Mouse (Mus musculus) layer of hippocampus, adult 11-12 months (tissue): ENCODE results near the gene St3gal4.
"Not testable (repeated sequence)": the region's sequence is repeated elsewhere in the genome, so short reads cannot be mapped to it uniquely, and the experiment has no call there.

Source experiments
- DNase-seq: peaks from one replicate; pipeline ENCODE4 v3.0.0; 2022; ENCODE audit warnings: low spot score

St3gal4 gene

DNA sequence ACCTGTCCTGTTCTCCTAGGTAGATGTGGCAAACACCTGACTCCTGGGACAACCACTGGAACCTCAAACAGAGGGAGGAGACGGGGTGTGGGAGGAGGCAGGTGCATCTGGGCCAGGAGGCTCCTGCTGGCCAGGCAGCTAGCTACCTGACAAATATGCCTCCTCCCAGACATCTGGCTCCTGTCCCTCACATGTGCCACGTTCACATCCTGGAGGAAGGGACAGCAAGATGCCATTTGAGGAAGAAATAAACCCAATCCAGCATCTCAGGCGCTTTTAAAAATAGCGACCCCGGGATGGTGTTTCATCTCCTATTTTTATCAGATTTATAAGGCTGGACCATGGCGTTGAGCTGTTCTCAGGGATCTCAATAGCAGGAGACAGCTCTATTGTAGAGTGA is at the start of gene St3gal4:
St3gal4 (minus strand) TSS at position 101 of the 400 bp plus-strand sequence.
- DNase-seq = no peak

DNA sequence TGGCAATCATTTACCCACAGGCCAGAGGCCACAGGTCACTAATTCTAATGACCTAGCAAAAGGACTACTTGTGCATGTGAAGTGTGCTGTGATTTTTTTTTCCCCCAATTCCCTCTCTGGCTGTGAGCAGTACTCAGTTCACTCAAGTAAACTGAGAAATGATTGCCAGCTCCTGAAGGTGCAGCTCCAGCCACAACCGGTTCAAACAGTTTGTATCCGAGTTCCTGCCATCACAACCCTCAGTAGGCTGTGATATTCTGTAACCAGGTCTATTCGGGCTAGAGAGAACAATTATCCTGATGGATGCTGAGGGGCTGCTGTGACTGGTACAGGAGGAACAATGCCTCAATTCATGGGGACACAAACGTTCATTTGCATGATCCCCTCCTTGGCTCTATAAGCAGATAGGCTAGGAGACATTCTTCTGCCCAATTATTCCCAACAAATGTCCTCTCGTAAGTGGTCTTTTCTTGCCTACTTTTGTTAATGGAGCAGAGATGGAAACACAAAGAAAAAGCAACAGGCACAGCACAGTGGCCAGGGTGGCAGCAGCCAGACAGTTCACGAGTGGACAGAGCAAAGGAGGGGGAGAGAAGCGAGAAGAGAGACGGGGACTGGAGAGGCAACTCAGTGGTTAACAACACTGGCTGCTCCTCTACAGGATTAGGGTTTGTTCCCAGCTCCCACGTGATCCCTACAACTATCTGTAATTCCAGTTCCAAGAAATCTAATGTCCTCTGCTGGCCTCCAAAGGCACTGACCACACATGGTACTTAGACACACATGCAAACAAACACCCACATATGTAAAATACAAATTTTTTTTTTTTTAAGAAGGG is 47.9 kb upstream of the St3gal4 start:
- no peak for DNase-seq

DNA sequence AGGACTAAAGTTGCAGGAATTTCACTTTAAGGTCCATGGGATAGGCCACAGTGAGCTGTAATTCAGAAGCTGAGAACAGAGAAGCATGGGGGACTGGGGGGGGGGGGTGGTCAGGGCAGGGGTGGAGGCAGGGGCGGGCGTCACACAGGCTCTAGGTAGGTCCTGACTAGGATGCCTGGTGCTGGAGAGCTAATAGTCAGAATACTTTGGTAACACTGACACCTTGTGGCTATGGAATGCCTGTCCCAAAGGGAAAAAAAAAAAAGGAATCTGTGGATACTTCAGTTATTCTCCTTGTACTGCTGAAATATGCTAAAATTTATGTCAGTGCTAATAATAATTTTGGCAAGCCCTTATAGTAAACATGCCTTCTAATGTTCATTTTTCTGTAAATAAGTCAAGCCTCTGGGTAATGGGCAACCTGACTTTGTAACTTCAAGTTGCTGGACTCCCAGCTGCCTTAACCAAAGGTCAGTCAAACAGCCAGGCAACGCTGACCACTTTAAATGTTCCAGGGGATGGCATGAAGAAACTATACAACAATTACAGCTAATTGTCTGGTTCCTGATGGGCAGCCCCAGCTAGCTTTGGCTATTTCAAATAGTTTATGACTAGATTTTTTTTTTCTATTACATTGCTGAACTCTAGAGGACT is 47.2 kb upstream of the St3gal4 start:
- no peak for DNase-seq

DNA sequence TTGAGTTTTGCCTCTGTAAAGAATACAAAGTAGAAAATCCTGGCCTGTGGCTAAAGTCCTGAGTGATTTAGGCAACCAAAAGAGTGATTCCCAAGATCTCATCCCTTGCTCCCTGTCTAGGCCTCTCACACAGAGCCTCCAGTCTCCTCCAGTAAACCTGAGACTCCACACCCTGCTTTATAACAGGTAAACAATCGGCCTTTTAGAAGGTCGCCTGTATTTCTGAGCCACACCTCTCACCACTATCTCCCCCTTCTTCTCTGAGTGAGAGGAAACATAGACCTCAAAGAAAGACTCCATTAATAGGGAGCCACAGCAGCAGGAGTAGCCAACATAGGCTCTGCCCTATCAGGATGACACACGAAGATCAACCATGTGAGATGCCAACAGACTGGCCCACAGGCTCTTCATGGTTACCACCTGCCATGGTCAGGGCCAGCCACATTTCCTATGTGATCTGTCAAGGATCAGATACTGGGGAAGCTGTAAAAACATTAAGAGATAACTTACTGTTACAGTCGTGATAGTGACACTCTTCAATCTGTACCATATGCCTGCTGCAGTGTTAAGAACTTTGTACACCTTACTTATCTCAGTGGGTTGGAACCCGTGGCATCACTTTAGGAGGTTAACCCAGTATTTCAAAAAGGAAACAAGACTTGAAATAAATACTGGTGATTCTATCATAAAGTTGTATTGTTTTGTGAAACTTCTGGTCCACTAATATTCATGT is 45.2 kb upstream of the St3gal4 start:
- DNase-seq = no peak

DNA sequence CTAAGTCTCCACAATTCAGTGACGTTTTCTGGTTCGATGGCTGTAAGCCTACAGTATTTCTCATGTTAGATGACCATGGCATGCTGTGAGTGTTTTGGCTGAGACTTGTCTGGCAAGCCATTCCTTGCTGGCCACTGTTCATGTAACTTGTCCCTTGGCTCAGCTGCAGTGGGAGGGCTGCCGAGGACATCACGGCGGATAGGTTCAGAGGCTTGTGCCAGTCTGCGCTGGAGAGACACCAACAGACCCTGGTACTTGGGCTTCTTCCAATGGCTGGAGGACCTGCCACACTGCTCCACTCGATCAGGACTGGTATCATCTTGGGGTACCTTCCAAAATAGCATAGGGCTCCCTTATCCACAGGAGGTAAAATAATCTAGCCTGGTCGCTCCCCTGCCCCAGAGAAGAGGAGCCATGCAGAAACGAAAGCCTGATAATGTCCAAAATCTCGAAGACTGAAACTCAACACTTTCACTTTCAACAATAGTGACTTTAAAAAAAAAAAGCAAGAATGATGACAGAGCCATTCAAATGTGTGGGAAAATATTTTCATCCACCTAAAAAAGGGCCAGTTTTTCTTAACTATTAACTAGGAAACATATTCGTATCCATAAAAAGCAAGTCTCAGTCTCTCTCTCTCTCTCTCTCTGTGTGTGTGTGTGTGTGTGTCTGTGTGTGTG is 44.1 kb upstream of the St3gal4 start:
- DNase-seq = no peak

DNA sequence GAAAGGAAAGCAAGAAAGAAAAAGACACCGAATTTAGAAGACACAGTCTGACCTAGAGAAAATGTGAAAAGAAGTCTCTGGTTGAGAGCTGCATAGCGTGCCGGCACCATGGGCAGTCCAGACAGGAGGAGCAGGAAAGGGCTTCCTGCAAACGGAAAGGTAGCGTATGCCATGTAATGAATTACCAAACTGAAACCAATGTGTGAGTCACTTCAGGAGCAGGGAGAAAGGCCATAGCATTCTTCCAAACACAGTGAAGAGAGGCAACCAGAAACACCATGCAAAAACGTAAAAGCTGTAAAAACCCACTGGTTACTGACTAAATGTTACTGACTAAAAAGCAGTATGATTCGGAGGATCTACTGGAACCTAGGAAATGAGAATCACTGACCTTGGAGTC is 42.7 kb upstream of the St3gal4 start:
- DNase-seq = no peak

DNA sequence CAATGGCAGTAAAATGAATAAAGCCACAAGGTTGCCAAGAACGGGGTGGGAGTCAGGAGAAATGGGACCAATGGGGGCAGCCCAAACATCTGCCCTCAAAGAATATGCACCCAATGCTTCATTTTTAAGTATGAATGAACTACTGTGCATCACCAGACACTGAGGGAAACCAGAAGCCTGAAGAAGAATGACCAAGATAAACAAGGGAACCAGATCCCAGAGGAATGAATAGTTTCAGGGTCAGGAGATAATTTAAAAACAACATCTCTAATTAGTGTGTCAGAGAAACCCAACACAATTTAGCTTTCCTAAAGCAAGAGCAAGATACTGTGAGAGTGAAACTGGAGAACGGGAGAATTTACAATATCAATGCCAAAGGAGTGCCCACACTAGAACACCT is 41.6 kb upstream of the St3gal4 start:
- no peak for DNase-seq

DNA sequence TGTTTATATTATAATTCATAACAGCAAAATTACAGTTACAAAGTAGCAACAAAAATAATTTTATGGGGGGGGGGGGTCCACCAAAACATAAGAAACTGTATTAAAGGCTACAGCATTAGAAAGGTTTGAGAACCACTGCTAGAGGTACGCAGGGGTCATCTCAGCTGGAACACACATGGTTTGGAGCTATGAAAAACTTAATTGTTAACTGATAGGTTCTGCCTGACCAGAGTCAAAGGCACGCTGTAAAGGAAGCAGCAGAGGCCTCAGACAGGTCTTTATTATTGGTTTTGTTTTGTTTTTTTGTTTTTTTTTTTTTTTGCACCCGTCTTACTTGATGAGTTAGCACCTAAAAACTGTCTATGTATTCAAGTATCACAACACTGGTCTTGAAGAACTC is 39.4 kb upstream of the St3gal4 start:
- no peak for DNase-seq

DNA sequence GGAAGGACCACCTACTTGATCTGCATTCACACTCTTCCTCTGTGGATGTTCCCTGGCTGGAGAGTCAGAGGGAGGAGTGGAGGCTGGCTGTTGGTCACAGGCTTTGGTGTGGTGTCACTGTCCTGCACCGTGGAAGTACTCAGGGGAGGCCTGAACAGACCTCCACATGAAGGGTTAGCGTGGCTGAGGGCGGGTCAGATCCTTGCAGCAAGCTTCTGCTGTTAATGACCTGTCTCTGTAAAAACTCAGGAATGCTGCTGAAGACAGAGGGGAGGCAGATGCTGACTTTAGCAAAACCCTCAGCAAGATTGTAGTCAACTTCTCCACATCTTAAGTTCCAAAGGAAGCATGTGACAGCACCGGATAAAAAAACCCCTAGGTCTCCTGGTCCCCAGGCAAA is 37.8 kb upstream of the St3gal4 start:
- DNase-seq = no peak

DNA sequence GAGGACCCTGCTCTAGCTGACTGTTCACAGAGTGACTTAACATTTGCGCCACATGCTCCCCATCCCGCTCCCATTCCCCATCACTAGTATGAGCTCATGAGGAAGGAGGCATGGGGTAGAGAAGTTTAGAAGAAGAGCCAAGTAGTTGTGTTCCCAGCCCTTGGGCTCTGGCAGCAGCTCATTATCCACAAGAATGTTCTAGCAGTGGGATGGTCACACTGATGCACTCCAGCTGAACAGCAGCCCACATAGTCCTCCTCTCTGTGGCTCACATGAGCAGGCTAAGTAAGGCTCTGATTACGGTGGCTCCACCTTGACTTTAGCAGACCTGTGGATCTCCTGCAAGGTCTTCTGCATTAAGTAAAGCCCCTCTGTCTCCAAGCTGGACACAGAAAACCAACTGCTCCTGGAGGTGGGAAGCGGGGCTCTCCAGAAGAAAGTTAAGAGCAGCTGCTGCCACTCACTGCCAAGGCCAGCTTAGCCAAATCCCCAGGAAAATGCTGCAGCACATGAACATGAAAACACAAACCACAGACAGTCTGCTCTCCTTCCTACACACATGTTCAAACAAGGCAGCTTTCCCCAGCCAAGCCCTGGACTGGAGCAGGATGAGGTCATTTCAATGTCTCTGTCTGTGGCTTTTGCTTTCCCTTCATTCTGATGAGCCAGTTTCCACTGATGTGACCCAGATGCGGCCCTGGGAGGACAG is 37.1 kb upstream of the St3gal4 start:
- peak; percentile 35 for DNase-seq

DNA sequence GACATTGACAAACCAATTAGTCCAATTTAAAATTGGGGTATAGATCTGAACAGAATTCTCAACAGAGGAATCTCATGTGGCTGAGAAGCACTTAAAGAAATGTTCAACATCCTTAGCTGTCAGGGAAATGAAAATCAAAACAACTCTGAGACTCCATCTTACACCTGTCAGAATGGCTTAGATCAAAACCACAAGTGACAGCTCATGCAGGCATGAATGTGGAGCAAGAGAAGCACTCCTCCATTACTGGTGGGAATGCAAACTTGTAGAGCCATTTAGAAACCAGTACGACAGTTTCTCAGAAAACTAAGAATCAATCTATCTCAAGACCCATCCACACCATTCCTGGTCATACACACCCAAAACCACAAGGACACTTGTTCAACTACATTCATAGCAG is 33.9 kb upstream of the St3gal4 start:
- no peak for DNase-seq

DNA sequence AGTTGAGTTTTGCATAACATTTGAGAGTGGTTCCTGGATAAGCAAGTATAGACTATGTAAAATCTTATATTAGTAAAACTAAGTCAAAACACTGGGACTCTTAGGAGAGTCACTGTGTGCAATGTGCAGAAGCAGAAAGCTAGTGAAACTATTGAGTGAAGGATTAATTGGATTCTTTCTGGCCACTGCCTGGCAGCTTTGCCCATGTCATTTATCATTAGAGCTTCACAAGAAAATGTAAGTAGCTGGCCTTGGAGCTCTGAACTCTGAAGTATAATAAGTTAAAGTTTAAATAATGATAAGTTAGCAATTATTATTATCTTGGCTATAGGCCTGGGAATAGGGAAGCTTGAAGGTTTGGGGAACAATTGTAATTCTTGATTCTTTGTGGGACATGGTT is 29.8 kb upstream of the St3gal4 start:
- DNase-seq = not testable (repeated sequence)

DNA sequence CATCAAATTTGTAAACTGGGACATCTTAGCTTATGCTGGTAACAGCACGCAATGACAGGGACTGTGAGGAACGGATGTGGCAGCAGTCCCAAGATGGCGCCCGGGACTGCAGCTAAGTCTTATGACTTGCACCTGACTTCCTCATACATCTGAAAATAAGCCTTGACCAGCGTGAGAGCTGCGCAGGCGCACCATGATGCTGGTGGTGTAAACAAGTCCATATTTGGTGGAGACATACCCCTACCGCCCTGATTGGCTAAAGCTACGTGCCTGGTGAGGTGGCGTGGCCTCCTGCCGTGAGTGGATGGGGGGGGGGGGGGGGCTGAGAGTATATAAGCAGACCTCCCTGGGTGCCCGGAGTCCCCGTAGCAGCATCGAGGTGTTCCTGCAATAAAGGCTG is 28.2 kb upstream of the St3gal4 start:
- not testable (repeated sequence) for DNase-seq

DNA sequence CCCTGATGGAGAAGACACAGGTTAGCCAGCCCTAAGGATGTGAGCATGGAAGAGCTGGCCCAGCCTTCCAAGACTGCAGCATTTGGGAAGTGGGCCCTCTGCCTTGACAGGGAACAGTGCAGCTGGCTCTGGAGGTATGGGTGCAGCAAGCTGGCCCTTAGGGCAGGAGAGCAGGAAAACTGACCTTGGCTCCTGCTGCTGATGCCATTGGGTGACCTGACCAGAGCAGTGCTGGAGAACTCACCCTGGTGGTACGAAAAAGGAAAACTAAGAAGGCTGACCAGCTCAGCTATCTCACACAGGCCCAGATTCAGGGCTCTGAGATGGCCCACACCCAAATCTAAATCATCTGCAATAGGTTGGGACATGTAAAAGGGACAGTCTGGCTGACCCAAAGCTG is 26.8 kb upstream of the St3gal4 start:
- DNase-seq = no peak

DNA sequence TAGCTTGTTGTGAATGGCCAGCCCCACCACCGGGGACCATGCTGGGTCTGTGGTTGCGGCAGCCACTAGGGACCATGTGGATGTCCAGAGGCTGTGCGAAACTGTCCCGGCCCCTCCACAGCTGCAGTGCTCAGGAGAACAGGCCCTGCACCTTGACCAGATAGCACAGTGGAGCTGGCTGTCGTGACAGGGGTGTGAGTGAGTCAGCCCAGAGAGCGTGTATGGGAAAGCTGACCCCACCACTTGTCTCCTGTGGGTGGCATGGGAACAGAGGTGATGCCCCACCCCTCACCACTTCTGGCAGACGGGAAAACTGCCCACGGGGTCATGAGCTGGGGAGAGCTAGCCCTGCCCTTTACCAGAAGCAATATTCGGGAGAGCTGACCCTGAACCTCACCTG is 26.1 kb upstream of the St3gal4 start:
- DNase-seq = no peak

DNA sequence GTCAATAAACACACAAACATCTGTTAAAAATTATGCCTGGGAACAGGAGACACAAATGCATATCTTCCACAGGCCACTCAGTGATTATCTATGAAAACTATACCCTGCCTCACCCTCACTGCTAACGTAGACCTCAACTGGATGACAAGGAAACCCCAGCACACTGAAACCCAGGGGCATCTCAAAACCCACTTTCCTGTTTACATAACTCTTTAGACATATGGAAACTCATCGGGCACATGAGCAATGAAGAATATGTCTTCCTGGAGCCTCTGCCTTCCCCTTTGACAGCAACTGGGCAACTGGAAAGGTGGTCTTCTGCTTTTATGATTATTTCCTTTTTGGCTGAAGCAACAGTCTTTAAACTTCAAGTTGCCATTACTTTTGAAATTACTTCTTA is 23.2 kb upstream of the St3gal4 start:
- no peak for DNase-seq

DNA sequence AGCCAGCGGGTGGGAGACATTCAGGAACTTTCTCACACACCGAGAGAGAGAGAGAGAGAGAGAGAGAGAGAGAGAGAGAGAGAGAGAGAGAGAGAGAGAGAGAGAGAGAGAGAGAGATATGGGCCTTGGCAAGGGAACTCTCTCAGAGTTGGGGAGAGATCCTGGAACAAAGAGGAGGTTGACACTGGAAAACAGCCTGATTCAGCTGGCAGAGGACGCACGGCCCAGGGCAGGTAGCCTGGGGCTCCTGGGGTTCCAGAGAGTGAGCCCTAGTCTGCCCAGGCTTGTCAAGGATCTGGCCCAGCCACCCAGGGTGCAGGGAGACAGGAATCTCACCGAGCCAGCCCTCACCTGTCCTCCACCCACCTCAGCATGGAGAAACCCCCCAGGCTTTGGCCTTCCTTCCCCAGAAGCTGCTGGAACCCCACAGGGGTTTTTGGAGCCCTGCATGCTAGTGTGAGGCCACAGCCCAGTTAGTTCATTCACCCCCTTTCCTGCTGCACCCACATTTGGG is 20.2 kb upstream of the St3gal4 start:
- no peak for DNase-seq

DNA sequence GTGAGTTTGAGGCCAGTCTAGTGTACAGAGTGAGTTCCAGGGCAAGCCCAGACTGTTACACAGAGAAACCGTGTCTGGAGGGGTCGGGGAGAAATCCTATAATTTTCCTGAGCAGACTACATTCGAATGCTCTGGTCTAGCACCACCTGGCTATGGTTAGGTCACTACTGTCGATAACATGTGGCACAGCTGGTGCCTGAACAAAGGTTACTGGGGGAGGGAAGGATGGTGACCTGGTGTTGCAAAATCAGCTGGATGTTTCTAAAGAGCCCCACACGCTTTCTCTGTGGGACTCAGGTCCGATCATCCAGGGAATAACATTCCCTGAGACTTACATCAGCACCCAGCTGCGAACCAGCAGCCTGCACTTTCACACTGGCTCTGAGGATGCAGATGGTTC is 19.0 kb upstream of the St3gal4 start:
- no peak for DNase-seq

DNA sequence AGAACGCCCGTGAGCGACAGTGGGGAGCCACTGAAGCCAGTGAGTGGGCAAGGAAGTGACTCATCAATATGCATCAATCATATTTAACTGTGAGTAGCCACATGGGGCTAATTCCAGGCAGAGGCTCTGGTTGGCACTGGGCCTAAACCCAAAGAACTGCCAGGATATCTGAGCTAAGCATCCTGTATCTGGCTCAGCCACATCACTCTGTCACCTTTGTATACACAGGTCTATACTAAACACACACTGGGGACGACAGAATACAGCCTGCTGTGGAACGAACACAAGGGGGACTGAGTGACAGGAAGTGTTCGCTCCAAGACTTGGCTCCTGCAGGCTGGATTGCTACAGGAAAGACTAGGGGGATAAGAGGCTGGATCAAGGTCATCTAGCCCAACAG is 16.5 kb upstream of the St3gal4 start:
- DNase-seq = no peak

DNA sequence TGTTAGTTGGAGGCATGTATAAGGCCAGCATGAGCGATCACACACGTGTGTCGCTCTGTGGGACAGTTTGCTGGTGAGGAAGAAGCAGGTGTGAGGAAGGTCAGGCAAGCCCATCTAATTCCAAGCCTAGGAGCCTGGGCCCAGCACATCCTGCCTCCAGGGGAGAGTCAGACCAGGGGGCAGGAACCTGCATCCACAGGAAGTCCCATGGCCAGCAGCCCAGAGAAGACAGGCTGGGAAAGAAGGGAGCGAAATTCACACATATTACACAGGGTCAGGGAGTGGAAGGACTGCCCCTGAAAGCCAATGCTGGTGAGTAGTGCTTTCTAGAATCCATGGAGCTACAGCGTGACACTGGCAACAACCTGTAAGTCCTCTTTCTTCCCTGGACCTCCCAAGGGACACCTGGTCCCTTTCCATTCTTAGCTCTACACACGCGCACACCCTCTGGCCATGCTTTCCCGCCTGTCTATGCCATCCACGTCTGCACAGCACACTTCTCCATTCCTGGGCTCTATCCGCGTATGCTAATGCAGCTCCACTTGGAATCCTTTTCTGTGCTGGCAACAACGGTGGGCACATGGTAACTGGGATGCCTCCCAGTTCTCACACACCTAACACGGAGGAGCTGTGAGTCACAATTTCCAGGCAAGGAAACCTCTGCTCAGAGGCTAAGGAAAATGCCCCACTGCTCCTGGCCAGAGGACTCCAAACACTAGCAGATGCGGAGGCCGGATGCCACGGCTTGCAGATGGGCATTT is 12.7 kb upstream of the St3gal4 start:
- DNase-seq = peak; percentile 43

DNA sequence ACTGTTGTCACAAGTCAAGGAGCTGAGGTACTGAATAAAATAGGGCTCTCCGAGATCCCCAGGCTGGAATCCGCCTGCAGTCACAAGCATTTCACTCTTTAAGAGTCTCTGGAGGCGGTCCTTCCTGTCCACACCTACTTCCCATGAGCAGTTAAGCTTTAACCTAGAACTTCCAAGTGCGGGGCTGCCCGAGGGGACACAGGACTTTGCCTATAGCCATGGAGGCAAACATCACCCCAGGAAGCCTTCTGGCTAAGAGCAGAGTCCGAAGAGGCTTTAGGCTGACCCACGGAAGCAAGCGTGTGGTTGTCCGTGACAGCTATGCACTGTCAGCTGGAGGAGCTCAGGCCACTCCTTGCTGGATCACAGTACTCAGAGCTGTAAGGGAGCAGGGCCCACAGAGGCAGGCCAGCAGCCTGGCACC is 9.9 kb upstream of the St3gal4 start:
- no peak for DNase-seq
